Mouse (Mus musculus): ENCODE measurements around the gene Uevld.
"Not testable (repeated sequence)": the region's sequence is repeated elsewhere in the genome, so short reads cannot be mapped to it uniquely, and the experiment has no call there.

Uevld gene

GRCm38 (mm10) chr7:46969898-46970297, 11.6 kb upstream of the Uevld start:
- no peak for DNase-seq (ENCODE audit: low spot score)

GRCm38 (mm10) chr7:46964070-46964469, 5.7 kb upstream of the Uevld start:
- no peak for DNase-seq (ENCODE audit: low spot score)

- peak; percentile 95 for DNase-seq (ENCODE audit: low spot score)
Measured at GRCm38 (mm10) chr7:46962806-46963618, 4.7 kb upstream of the Uevld start.

GRCm38 (mm10) chr7:46962132-46962531, 3.8 kb upstream of the Uevld start:
- DNase-seq (ENCODE audit: low spot score): no peak

DNA sequence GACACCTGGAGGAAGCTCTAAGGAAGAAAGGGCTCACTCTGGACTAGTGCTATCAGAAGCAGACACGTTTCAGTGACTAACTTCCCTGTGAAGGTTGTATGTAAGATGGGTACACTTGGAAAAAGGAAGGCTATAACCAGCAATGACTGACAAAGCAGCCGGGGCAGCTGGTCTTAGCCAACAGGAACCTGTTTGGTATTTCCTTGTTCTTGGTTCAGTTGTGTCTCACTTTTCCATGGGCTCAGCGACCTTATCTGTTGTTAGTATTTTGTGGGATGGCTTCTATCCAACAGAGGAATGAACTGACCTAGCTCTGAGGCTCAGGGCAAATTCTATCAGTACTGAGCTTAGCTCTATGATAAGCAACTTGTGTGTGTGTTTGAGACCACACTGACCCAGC, 2.7 kb upstream of the Uevld start:
- no peak for DNase-seq (ENCODE audit: low spot score)

DNA sequence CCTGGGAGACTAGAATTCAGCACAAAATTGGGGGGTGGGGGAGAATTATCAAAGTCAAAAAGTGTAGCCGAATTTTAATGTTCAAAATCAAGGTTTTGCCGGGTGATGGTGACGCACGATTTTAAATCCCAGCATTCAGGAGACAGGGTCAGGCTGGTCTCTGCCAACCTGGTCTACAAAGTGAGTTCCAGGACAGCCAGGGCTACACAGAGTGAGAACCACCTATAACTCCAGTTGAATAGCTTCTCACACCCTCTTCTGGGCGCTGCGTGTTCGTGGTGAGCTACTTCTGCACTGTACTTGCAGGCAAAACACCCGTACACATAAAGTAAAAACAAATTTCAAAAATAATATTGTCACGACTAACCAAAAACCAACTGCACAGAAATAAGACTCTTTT, 526 bp upstream of the Uevld start:
- peak; percentile 5 for DNase-seq (ENCODE audit: low spot score)

DNA sequence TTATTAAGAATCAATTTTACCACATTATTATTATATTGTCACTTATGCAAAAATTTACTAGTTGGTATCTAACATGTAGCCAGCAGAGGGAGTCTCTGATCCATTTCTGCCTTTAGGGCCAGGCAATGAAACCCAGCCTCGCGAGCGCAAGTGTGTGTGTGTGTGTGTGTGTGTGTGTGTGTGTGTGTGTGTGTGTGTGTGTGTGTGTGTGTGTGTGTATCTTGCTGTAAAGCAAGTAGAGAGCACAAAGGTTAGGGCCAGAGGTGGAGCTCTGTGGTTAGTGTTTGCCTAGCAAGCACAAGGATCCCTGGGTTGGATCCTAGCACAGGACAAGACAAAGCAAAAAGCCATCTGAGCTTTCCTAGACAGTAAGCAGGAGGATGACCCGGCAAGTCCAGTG, 22.5 kb downstream of the Uevld start:
- peak; percentile 52 for DNase-seq (ENCODE audit: low spot score)

- DNase-seq (ENCODE audit: low spot score): no peak
Measured at GRCm38 (mm10) chr7:46934788-46935187, 23.5 kb downstream of the Uevld start.

GRCm38 (mm10) chr7:46931370-46931769, 27.0 kb downstream of the Uevld start:
- DNase-seq (ENCODE audit: low spot score): no peak

DNA sequence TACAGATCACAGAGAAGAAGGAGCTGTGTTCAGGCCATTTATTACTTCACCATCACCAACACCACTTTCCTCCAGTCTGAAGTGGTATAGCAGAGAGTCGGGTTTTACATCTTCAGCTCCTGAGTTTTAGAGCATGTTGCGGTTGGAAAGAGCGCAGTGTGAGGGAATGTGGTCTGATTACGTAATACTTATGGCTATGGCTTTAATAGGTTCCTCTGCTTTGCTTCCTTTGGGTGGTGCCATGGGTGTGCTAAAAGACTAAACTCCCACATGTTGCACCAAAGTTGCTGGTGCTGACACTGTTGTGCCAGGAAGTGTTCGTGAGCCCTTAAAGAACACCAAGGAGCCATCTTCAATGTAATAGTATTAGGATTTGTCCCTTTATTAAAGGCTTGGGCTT, 30.0 kb downstream of the Uevld start:
- no peak for DNase-seq (ENCODE audit: low spot score)

DNA sequence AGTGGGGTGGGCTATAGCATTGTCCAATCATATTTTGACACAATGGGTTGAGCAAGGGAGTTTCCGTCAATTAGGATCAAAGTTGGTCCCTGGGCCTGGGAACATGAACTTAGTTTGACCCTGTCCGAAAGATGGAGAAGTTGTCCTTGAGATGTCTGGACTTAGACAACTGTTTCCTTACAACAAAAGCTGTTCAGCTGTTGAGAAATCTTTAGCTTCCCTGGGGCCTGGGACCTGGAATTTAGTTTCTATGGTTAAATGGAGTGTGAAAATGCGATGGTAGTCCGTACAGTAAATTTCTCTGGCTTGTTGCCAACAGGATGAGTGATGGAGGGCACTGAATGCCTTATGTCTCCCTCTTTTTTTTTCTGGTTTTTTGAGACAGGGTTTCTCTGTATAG, 36.3 kb downstream of the Uevld start:
- DNase-seq (ENCODE audit: low spot score): peak; percentile 44

GRCm38 (mm10) chr7:46919551-46920176, 38.7 kb downstream of the Uevld start, which contains the start of gene Tsg101:
Gene Tsg101, minus strand, starts transcription at chr7:46919969.
- DNase-seq (ENCODE audit: low spot score): peak; percentile 92

DNA sequence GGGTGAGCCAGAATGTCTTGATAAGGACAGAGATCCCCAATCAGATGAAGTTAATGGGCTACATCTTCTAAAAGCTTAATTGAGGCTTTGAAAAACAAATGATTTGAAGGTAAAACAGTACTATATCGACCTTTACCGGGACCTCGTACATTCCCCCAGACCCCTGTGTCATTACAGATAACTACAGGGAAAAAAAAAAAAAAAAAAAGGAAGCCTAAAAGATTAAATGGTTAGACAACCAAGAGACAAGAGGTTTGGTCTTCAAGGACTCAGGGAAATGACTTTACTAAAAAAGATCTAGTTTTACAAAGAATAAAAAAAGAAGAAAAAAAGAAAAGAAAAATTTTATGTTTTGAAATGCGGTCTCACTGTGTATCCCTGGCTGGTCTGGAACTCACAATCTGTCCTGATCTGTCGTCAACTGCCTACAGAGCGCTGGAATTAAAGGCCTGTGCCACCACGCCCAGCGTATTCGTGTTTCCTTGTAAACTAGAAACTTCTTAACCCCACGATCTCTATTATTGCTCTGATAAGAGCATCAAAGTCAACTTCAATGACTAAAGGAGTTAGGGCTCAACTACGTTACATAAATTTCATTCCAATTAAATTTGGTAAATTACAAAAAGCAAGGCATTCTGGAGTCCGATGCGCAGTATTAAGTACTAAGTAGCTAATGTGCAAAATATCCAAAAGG, 39.5 kb downstream of the Uevld start:
- peak; percentile 30 for DNase-seq (ENCODE audit: low spot score)

- DNase-seq (ENCODE audit: low spot score): no peak
Measured at GRCm38 (mm10) chr7:46916376-46916775, 42.0 kb downstream of the Uevld start.

- no peak for DNase-seq (ENCODE audit: low spot score)
Measured at GRCm38 (mm10) chr7:46911250-46911649, 47.1 kb downstream of the Uevld start.

DNA sequence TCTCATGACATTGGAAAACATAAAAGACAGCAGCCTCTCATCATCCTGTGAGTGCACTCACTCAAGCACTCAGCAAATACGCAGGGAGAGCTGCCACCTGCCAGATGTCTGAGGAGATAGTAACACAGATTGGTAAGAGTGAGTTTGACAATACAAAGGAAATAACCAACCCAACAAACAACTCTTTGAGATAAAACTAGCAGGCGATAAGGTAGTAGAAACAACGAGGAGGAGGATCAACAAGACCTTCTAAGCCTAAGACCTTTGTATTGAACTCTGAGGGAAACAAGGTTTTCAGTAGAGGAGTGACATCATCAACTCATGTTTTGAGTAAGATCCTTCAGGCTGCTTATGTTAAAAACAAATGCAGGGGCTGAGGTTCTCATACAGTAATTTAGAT, 59.0 kb downstream of the Uevld start:
- DNase-seq (ENCODE audit: low spot score): no peak

- DNase-seq (ENCODE audit: low spot score): no peak
Measured at GRCm38 (mm10) chr7:46895511-46895910, 62.8 kb downstream of the Uevld start.

GRCm38 (mm10) chr7:46883304-46883703, 75.0 kb downstream of the Uevld start:
- DNase-seq (ENCODE audit: low spot score): no peak

- DNase-seq (ENCODE audit: low spot score): not testable (repeated sequence)
Measured at GRCm38 (mm10) chr7:46881941-46882340, 76.4 kb downstream of the Uevld start.

DNA sequence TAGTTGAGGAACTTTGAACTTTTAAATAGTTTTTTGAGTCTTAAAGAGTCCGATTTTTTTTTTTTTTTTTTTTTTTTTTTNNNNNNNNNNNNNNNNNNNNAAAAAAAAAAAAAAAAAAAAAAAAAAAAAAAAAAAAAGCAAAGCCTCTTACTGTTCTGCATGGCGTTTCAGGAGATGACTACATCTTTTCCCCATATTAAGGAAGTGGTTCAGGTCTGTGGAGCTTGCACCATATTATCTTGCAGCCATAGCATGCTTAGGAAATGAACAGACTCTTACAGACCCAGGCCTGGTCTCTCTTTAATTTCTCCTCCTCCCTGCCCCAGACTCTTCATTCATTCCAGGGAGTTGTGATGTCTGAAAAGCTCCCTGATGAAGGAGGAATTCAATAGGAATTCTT, 77.3 kb downstream of the Uevld start:
- no peak for DNase-seq (ENCODE audit: low spot score)

GRCm38 (mm10) chr7:46879851-46880250, 78.5 kb downstream of the Uevld start:
- DNase-seq (ENCODE audit: low spot score): no peak

DNA sequence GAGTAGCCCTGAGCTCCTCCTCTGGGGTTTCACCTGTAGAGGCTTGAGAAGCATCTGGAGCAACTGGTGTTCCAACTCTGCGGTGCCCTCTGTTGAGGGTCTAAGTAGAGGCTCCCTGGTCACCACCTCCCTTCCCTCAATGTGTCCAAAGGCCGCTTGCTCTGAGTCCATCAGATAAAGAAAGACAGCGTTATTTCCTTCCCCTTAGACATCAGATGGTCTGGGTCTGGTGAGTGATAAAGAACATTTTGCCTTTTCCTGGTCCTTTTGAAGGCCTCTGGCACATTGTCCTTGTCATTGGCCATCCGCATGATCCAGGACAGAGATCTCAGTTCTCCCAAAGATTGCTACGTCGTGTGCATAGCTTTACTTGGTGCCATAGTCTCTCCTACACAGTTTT, 81.1 kb downstream of the Uevld start:
- no peak for DNase-seq (ENCODE audit: low spot score)

GRCm38 (mm10) chr7:46876841-46877240, 81.5 kb downstream of the Uevld start:
- no peak for DNase-seq (ENCODE audit: low spot score)
